Mouse (Mus musculus) layer of hippocampus, adult 9-11 months (tissue): Measurements from ENCODE around the gene Tec.

Experiments used
- DNase-seq: peaks from one replicate; pipeline ENCODE4 v3.0.0; 2022

Tec gene

DNA sequence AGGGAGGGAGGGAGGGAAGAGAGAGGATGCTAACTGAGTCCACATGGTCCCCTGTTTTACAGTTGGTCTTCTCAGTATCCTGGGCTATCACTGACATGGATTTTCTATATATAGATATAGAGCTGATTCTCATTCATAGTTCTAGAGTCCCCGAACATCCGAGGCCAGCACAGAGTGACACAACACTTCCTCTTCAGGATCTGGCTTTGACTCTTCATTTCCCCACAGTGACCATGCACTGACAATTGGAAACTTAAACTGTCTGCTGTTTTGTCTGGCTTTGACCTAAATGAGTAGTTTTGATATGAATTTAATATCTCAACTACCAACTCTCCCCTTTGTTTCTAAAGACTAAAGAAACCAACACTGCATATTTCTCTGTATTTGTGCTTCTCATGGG lies 144.9 kb downstream of the Tec start:
- DNase-seq: no peak

DNA sequence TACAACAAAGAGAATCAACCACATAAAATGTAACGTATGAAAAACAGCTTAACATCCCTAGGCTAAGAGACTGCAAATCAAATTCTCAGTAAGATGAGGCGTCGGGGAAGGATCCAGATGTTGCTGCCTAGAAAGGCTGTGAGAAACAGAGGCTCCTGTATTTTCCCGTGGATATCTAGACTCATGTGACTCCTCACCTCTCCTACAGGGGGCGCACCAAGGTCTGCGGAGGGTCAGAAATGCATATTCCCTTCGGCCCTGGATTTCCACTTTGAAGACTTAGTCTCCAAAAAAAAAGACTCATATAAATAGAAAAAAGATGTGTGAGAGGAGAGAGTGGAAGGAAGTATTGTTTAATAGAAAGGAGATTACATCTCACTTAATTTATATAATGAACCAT lies 147.7 kb downstream of the Tec start:
- DNase-seq: no peak

DNA sequence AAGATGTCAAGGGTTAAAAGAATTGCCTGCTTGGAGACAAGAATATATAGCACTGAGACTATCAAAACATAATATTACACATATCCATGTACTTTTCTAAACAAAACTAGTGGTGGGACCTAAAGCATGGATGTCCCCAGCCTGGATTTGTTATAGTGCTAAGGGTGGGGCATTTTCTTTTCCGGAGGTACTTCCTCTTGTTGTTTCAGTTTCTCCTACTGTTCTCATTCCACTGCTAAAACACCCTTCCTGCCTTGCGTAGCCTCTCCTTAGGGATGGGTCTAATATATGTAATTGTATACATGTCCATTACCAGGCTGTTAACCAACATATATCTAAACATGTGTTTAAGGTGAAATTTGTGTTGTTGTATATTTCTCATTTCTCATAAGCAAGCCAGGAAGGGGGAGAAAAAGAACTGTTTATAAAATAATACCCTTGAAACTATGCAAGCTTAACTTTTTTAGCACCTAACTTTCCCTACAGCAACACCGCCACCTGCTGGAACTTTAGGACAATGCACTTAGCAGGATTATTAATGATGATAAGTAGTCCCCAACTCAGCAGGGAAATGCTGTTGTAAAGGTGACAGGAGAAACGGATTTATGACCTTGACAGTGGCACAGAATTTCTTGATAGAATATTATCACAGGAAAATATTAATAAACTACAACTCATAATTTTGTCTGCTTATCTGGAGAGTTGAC lies 157.6 kb downstream of the Tec start:
- peak; percentile 23 for DNase-seq

DNA sequence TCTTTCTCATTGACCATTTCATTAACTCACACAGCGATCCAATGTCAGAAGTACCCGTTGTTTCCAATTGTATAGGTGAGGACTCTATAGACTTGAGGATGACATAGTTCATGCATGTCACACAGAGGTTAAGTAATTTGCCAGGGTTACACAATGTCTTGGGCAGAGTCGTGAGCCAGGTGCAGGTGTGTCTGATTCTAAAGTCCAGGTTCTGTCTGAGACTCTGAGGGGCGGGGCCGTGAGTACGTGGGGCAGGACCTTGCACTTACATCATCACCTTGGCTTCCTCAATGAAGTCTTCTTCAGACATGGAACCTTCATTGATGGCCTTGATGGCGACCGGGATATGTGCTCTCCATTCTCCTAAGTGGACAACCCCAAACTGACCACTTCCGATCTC lies 158.3 kb downstream of the Tec start:
- DNase-seq: no peak

DNA sequence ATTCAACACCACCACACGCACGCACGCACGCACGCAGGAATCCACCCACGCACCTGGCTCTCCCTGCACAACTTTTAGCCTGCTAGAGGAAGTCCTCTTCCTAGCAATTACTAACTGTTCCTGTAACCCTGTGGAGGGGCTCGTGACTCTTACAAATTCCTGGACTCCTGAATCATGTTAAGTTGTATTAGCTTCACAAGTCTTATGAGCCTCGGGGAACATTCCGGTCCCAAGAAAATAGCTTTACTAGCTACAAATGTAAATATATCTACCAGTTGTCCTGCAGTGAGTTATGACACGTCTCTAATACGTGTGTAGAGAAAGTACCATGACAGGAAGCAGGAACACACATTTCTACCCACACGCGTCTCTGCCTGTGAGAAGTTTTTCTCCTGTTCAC lies 158.8 kb downstream of the Tec start:
- no peak for DNase-seq

DNA sequence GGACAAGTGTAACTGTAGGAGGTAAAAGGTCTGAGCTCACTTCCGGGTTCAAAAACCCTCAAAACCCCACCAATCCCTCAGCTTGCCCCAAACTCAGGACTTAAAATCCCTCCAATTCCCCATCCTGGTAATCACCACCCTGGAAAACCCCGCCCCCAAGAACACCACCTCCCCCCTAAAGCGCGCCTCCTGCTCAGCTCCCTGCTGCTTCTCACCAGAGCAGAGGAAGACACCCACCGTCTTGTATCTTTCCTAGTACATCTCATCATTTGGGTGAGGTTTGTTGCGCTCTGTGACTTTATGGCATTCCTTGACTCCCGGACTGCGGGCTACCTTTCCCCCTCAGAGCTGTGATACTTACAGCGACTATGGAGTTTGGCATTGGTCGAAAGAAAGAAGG lies 161.6 kb downstream of the Tec start:
- DNase-seq: no peak

DNA sequence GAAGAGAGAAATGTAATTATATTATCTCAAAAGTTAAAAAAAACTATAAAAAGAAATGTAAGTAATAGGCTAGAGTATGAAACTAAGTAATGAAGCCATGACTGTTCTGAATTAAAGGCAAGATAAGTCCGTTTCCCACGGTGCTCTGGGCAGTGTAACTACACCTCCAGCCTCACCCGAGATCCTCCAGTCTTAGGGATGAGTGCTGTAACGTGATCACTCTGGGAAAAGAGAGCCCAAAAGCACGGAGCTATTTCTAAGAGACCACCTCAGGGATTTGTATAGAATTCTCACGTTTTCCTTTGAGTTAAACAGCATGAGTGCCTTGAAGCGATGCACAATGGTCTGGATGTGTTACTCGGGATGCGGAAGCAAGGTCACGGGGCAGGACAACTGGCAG lies 162.2 kb downstream of the Tec start:
- no peak for DNase-seq
